Mouse (Mus musculus): ENCODE data around the gene Hyal3. TPM values are rescaled to one million over a fixed set of nuclear protein-coding genes. Genes with fewer than 3 reads are reported as not detected.

The Hyal3 gene
- polyA plus RNA-seq, 1 experiment from 2014 or later, result 2.2 TPM

DNA sequence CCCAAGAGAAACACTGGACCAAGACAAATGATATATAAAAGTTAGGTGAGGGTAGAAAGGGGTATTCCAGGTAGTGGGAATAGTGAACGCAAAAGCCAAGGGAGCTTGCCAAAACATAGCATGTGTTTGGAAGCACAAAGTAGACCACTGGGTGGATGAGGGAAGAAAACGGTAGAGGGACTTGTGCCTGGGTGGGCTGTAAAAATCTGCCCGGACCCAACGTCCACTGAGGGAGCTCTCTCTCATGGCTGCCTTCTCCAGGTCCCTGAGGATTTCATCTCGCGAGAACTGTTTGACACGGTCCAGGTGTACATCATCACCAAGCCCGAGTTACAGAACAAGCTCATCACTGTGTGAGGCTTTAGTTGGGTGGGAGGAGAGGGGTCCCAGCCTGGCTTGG lies 37.9 kb upstream of the Hyal3 start:
- no peak for ATAC-seq (ENCODE audit: low FRiP score)
- H3K36me3 ChIP-seq, result peaks cover 43% of the 10 kb centered on the region
- H3K9ac ChIP-seq (replicated peaks), result peak overlapping the region; percentile 57
- no peak overlapping the region for H3K27ac ChIP-seq (replicated peaks)
- no peaks in the 10 kb centered on the region for H3K9me3 ChIP-seq (replicated peaks)
- H3K4me1 ChIP-seq, result peaks cover 57% of the 10 kb centered on the region
- WGBS, result 47% methylated on average over 8 of the region's 8 CpGs
- no peaks in the 10 kb centered on the region for H3K27me3 ChIP-seq (replicated peaks)
- peak overlapping the region; percentile 63 for H3K4me3 ChIP-seq (replicated peaks)
- peak overlapping the region; percentile 80 for H3K4me2 ChIP-seq

- Histone ChIP-seq H3K9me3 (replicated peaks) (no peaks in the 10 kb centered on the region), H3K27me3 (replicated peaks) (peaks cover 3% of the 10 kb centered on the region; the same call in 1 of the 2 replicates), H3K27ac (replicated peaks) (no peak overlapping the region), H3K36me3 (peaks cover 37% of the 10 kb centered on the region), H3K4me1 (peaks cover 52% of the 10 kb centered on the region), H3K9ac (replicated peaks) (no peak overlapping the region), H3K4me2 (peak overlapping the region; percentile 80), H3K4me3 (replicated peaks) (no peak overlapping the region)
- 85% methylated on average over 11 of the region's 11 CpGs for WGBS
- no peak for ATAC-seq (ENCODE audit: low FRiP score)
These were observed 37.3 kb upstream of the Hyal3 start for GRCm38 (mm10) chr9:107543299-107543698.

DNA sequence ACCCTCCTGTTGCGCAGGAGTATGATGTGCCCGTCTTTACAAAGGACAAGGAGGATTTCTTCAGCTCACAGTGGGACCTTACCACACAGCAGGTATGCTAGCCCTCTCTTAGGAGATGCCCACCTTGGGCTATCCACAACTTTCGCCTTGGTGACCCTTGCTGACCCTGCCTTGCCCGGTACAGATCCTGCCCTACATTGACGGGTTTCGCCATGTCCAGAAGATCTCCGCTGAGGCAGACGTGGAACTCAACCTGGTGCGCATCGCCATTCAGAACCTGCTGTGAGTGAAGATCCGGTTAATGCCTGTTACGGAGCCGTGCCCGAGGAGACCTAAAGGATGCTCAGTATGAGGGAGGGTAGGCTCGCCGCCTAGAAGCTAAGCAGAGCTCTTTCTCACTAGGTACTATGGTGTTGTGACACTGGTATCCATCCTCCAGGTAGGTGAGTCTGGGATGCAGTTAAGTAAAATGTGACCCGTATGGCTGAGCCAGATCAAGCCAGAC lies 36.4 kb upstream of the Hyal3 start:
- H3K27me3 ChIP-seq (replicated peaks), result peaks cover 12% of the 10 kb centered on the region; the same call in 1 of the 2 replicates
- no peak for ATAC-seq (ENCODE audit: low FRiP score)
- H3K4me2 ChIP-seq, result no peak overlapping the region
- peaks cover 27% of the 10 kb centered on the region for H3K36me3 ChIP-seq
- WGBS, result 97% methylated on average over 17 of the region's 17 CpGs
- H3K9ac ChIP-seq (replicated peaks), result no peak overlapping the region
- no peaks in the 10 kb centered on the region for H3K9me3 ChIP-seq (replicated peaks)
- H3K4me3 ChIP-seq (replicated peaks), result no peak overlapping the region
- peaks cover 50% of the 10 kb centered on the region for H3K4me1 ChIP-seq
- H3K27ac ChIP-seq (replicated peaks), result no peak overlapping the region

DNA sequence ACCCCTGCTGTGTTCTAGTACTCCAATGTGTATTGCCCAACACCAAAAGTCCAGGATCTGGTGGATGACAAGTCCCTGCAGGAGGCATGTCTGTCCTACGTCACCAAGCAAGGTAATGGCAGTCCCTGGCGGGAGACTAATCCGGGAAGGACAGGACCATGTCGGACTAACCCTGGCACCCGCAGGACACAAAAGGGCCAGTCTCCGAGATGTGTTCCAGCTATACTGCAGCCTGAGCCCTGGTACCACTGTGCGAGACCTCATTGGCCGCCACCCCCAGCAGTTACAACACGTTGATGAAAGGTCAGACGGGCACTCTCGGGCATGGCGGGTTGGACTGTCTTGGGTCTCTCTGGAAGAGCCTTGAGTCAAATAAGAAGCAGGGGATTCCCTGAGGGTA lies 35.9 kb upstream of the Hyal3 start:
- H3K9ac ChIP-seq (replicated peaks), result no peak overlapping the region
- H3K4me1 ChIP-seq, result peaks cover 50% of the 10 kb centered on the region
- ATAC-seq (ENCODE audit: low FRiP score), result no peak
- 94% methylated on average over 12 of the region's 12 CpGs for WGBS
- no peak overlapping the region for H3K4me3 ChIP-seq (replicated peaks)
- no peak overlapping the region for H3K27ac ChIP-seq (replicated peaks)
- H3K4me2 ChIP-seq, result no peak overlapping the region
- H3K36me3 ChIP-seq, result peaks cover 22% of the 10 kb centered on the region
- H3K9me3 ChIP-seq (replicated peaks), result no peaks in the 10 kb centered on the region
- peaks cover 16% of the 10 kb centered on the region for H3K27me3 ChIP-seq (replicated peaks)

DNA sequence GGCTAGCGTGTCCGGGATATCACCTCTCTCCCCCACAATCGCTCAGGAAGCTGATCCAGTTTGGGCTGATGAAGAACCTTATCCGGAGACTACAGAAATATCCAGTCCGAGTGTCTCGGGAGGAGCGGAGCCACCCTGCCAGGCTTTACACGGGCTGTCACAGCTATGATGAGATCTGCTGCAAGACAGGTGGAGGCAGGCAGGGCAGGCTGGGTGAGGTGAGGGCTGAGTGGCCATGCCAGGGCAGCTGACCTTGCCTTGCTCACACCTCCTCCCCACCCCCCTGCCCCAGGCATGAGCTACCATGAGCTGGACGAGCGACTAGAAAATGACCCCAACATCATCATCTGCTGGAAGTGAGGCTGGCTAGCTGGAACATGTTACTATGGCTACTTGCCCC lies 35.4 kb upstream of the Hyal3 start:
- no peak overlapping the region for H3K27ac ChIP-seq (replicated peaks)
- no peak overlapping the region for H3K4me2 ChIP-seq
- no peak overlapping the region for H3K9ac ChIP-seq (replicated peaks)
- ATAC-seq (ENCODE audit: low FRiP score), result no peak
- H3K27me3 ChIP-seq (replicated peaks), result peaks cover 20% of the 10 kb centered on the region
- WGBS, result 90% methylated on average over 10 of the region's 10 CpGs
- H3K36me3 ChIP-seq, result peaks cover 18% of the 10 kb centered on the region
- no peak overlapping the region for H3K4me3 ChIP-seq (replicated peaks)
- peaks cover 46% of the 10 kb centered on the region for H3K4me1 ChIP-seq
- no peaks in the 10 kb centered on the region for H3K9me3 ChIP-seq (replicated peaks)

- no peak for ATAC-seq (ENCODE audit: low FRiP score)
- H3K27ac ChIP-seq (replicated peaks), result no peak overlapping the region
- no peak overlapping the region for H3K4me3 ChIP-seq (replicated peaks)
- WGBS, result 12% methylated on average over 3 of the region's 3 CpGs
- no peak overlapping the region for H3K4me2 ChIP-seq
- no peaks in the 10 kb centered on the region for H3K9me3 ChIP-seq (replicated peaks)
- peaks cover 24% of the 10 kb centered on the region for H3K27me3 ChIP-seq (replicated peaks)
- H3K4me1 ChIP-seq, result peaks cover 42% of the 10 kb centered on the region
- no peak overlapping the region for H3K9ac ChIP-seq (replicated peaks)
- H3K36me3 ChIP-seq, result peaks cover 17% of the 10 kb centered on the region
These were observed 35.0 kb upstream of the Hyal3 start for GRCm38 (mm10) chr9:107545602-107546001.

DNA sequence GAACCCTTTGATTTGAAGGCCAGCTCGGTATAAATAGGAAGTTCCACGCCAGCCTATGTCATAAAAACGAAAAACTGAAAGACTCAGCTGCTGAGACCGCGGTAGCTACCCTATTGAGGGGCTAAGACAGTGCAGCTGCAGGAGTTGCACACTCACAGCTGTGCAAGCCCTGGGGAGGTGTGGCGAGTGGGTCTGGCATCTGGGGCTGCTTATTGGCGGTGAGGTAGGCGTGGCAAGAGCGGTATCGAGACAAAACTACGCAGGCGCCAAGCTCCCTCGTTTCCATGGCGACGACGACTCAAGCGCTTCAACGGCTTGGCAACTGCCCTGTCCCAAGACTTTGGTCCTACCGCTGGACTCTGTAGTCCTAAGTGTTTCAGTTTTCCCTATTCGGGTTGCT lies 33.6 kb upstream of the Hyal3 start, which contains the start of gene Zmynd10:
Gene Zmynd10 (plus strand): TSS at position 273 of the 400 bp plus-strand sequence.
- peak; percentile 48 for ATAC-seq (ENCODE audit: low FRiP score)
- Histone ChIP-seq H3K36me3 (peaks cover 17% of the 10 kb centered on the region), H3K4me2 (peak within 1 kb of the TSS; percentile 56), H3K27ac (replicated peaks) (peak within 1 kb of the TSS; percentile 64), H3K27me3 (replicated peaks) (peaks cover 39% of the 10 kb centered on the region), H3K4me1 (peaks cover 48% of the 10 kb centered on the region), H3K9ac (replicated peaks) (peak within 1 kb of the TSS; percentile 20; the same call in 1 of the 2 replicates), H3K9me3 (replicated peaks) (no peaks in the 10 kb centered on the region), H3K4me3 (replicated peaks) (peak within 1 kb of the TSS; percentile 26)
- 3% methylated on average over 20 of the region's 20 CpGs for WGBS

- Histone ChIP-seq H3K4me3 (replicated peaks) (no peak overlapping the region), H3K4me1 (peaks cover 48% of the 10 kb centered on the region), H3K27ac (replicated peaks) (no peak overlapping the region), H3K9me3 (replicated peaks) (no peaks in the 10 kb centered on the region), H3K27me3 (replicated peaks) (peaks cover 48% of the 10 kb centered on the region), H3K9ac (replicated peaks) (no peak overlapping the region), H3K4me2 (no peak overlapping the region), H3K36me3 (peaks cover 17% of the 10 kb centered on the region)
- 83% methylated on average over 5 of the region's 5 CpGs for WGBS
- ATAC-seq (ENCODE audit: low FRiP score), result no peak
These were observed 32.7 kb upstream of the Hyal3 start for GRCm38 (mm10) chr9:107547957-107548356.

- Histone ChIP-seq H3K36me3 (peaks cover 12% of the 10 kb centered on the region), H3K4me2 (no peak overlapping the region), H3K4me1 (peaks cover 51% of the 10 kb centered on the region), H3K27me3 (replicated peaks) (peaks cover 50% of the 10 kb centered on the region), H3K4me3 (replicated peaks) (no peak overlapping the region), H3K9me3 (replicated peaks) (no peaks in the 10 kb centered on the region), H3K9ac (replicated peaks) (no peak overlapping the region), H3K27ac (replicated peaks) (no peak overlapping the region)
- 91% methylated on average over 10 of the region's 10 CpGs for WGBS
- no peak for ATAC-seq (ENCODE audit: low FRiP score)
These were observed 31.8 kb upstream of the Hyal3 start for GRCm38 (mm10) chr9:107548820-107549219.

DNA sequence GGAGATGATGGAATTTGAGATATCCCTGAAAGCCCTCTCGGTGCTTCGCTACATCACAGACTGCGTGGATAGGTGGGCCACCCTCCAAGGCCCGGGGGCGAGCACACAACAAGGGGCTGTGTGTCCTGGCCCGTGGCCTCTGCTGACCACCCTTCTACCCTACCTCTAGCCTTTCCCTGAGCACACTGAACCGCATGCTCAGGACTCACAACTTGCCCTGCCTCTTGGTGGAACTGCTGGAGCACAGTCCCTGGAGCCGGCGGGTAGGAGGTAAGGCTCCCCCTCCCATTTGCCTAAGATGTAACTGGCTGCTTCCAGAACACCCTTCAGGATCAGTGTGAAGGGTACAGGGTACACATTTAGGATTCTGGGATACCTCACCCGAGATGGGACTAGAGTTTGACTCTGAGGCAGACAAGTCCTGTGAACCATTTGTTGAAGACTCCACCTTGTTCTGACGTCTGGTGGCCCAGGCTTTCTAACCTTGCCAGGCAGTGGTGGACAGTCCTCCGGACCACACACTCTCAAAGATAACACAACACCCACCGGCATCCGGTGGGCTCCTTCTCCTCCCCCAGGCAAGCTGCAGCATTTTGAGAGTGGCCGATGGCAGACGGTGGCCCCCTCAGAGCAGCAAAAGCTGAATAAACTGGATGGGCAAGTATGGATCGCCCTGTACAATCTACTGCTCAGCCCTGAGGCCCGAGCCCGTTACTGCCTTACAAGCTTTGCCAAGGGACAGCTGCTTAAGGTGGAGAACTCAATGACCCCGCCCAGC lies 31.1 kb upstream of the Hyal3 start:
- Histone ChIP-seq H3K36me3 (peaks cover 5% of the 10 kb centered on the region), H3K27me3 (replicated peaks) (peaks cover 50% of the 10 kb centered on the region), H3K27ac (replicated peaks) (no peak overlapping the region), H3K4me2 (no peak overlapping the region), H3K9ac (replicated peaks) (no peak overlapping the region), H3K4me3 (replicated peaks) (no peak overlapping the region), H3K9me3 (replicated peaks) (no peaks in the 10 kb centered on the region), H3K4me1 (peaks cover 53% of the 10 kb centered on the region)
- 91% methylated on average over 20 of the region's 20 CpGs for WGBS
- no peak for ATAC-seq (ENCODE audit: low FRiP score)

DNA sequence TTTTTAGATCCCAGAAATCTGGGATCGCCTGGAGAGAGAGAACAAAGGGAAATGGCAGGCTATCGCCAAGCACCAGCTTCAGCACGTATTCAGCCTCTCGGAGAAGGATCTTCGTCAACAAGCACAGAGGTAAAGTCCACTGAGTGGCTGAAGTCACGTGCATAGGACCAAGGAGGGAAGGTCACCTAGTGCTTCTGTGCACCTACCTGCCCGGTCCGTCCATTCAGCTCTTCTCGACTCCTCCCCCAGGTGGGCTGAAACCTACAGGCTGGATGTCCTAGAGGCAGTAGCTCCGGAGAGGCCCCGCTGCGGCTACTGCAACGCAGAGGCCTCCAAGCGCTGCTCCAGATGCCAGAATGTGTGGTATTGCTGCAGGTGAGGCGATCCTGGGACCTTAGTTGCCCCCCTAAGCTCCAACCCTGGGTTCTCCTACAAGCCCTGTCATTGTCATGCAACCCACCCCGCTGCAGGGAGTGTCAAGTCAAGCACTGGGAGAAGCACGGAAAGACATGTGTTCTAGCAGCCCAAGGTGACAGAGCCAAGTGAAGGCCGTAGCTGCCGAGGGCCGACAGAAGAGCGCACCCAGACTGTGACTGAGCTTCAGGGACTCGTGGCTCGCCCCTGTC lies 30.0 kb upstream of the Hyal3 start:
- ATAC-seq (ENCODE audit: low FRiP score), result no peak
- peaks cover 60% of the 10 kb centered on the region for H3K4me1 ChIP-seq
- no peaks in the 10 kb centered on the region for H3K9me3 ChIP-seq (replicated peaks)
- H3K4me2 ChIP-seq, result peak overlapping the region; percentile 89
- H3K27me3 ChIP-seq (replicated peaks), result peaks cover 50% of the 10 kb centered on the region
- 31% methylated on average over 23 of the region's 23 CpGs for WGBS
- H3K36me3 ChIP-seq, result no peaks in the 10 kb centered on the region
- H3K4me3 ChIP-seq (replicated peaks), result peak overlapping the region; percentile 36
- H3K9ac ChIP-seq (replicated peaks), result 0 out of 2 replicates have a peak overlapping the region, but pooled peaks have one; percentile 45
- H3K27ac ChIP-seq (replicated peaks), result no peak overlapping the region

Measured in neural tube, embryonic 15.5 days (tissue).